Mouse (Mus musculus) midbrain, postnatal 0 days (tissue): Measurements from ENCODE around the gene Mansc1. TPM values are rescaled to one million over a fixed set of nuclear protein-coding genes. Genes with fewer than 3 reads are reported as not detected.

Source experiments
- ATAC-seq: fragments of 200-750 bp; cut with Nextera tagmentation; 2 replicates; pipeline ENCODE4 v1.8.0; 2017; ENCODE audit warnings: moderate number of reproducible peaks, mild to moderate bottlenecking, moderate TSS enrichment, moderate library complexity; ENCODE audit not compliant: low FRiP score
- DNase-seq: peaks from one replicate; pipeline ENCODE4 v3.0.0-alpha.2; 2015; ENCODE audit warnings: low spot score
- H3K27ac ChIP-seq: fragments of 300-500 bp; sonication (generic); 2 replicates; pipeline ENCODE4 v1.5.1; 2014; ENCODE audit warnings: low read depth, mild to moderate bottlenecking, low read length, mixed read lengths
- H3K27me3 ChIP-seq: fragments of 300-500 bp; sonication (generic); 2 replicates; pipeline ENCODE4 v1.6.1; 2014; ENCODE audit warnings: low read length, control low read depth, mixed read lengths; ENCODE audit not compliant: insufficient read depth
- H3K36me3 ChIP-seq: fragments of 300-500 bp; sonication (generic); 2 replicates; pipeline ENCODE4 v1.6.1; 2014; ENCODE audit warnings: low read length, control low read depth, mixed read lengths; ENCODE audit not compliant: insufficient read depth
- H3K4me1 ChIP-seq: fragments of 300-500 bp; sonication (generic); 2 replicates; pipeline ENCODE4 v1.6.1; 2014; ENCODE audit warnings: mild to moderate bottlenecking, control low read depth, antibody characterized with exemption, low read length, mixed read lengths; ENCODE audit not compliant: insufficient read depth
- H3K4me2 ChIP-seq: fragments of 300-500 bp; sonication (generic); 2 replicates; pipeline ENCODE4 v1.6.1; 2014; ENCODE audit warnings: low read depth, mild to moderate bottlenecking, low read length, mixed read lengths; ENCODE audit not compliant: poor library complexity, severe bottlenecking
- H3K4me3 ChIP-seq: fragments of 300-500 bp; sonication (generic); 2 replicates; pipeline ENCODE4 v1.5.1; 2014; ENCODE audit warnings: low read depth, mild to moderate bottlenecking, low read length, moderate library complexity
- H3K9ac ChIP-seq: fragments of 300-500 bp; sonication (generic); replicated peaks from 2 replicates; pipeline ENCODE4 v1.6.1; 2014; ENCODE audit warnings: mild to moderate bottlenecking, low read length, moderate library complexity, mixed read lengths; ENCODE audit not compliant: poor library complexity, severe bottlenecking
- H3K9me3 ChIP-seq: fragments of 300-500 bp; sonication (generic); 2 replicates; pipeline ENCODE4 v1.6.1; 2016; ENCODE audit warnings: low read length, control low read depth
- CTCF ChIP-seq: IDR thresholded peaks from 2 replicates; pipeline ENCODE4 v1.5.1; 2016; ENCODE audit warnings: antibody characterized with exemption, mild to moderate bottlenecking
- WGBS: fragments of 180-500 bp; shearing (Covaris S2); extraction: QIAGEN DNeasy Blood & Tissue Kit; methylation state at CpG from one replicate; pipeline ENCODE4 v1.1.7; 2014; 5-methylcytosine and 5-hydroxymethylcytosine counted together
- polyA plus RNA-seq: library from polyadenylated mRNA; unstranded; fragments of >200 nt; fragmentation: Nextera tagmentation; extraction: Ambion mirVana; gene quantifications from 2 replicates; pipeline ENCODE4 v1.2.1, GENCODE M21; 2015
- total RNA-seq: library from RNA; depleted of rRNA; stranded (reverse); fragments of >200 nt; gene quantifications from 2 replicates; pipeline ENCODE4 v1.2.3, GENCODE M21; 2014; rRNA removed

The Mansc1 gene
- total and polyA plus RNA-seq, 2 experiments from 2014 or later: 1.6 to 2.8 TPM

- H3K36me3 ChIP-seq: no peaks in the 10 kb centered on the region
- DNase-seq: peak; percentile 91
- H3K9ac ChIP-seq: peak within 1 kb of the TSS; percentile 94
- peak within 1 kb of the TSS; percentile 94 for H3K4me3 ChIP-seq
- peak within 1 kb of the TSS; percentile 100 for H3K27ac ChIP-seq
- ATAC-seq: peak; percentile 94
- WGBS: under 1% methylated on average over 57 of the region's 99 CpGs
- H3K27me3 ChIP-seq: no peaks in the 10 kb centered on the region
- 0 out of 2 replicates have a peak, but pooled peaks cover 7% of the 10 kb centered on the region for H3K4me1 ChIP-seq
- H3K4me2 ChIP-seq: peak within 1 kb of the TSS; percentile 91
- TF ChIP-seq CTCF: no peak
- H3K9me3 ChIP-seq: no peaks in the 10 kb centered on the region
Measured at GRCm38 (mm10) chr6:134566818-134567485, 65.3 kb downstream of the Mansc1 start, which contains the start of gene Lrp6. Lrp6 (minus strand) TSS chr6:134566965.

- WGBS: 1% methylated on average over 27 of the region's 64 CpGs
- Histone ChIP-seq H3K27me3 (no peaks in the 10 kb centered on the region), H3K4me3 (peak overlapping the region; percentile 94), H3K4me1 (0 out of 2 replicates have a peak, but pooled peaks cover 7% of the 10 kb centered on the region), H3K27ac (peak overlapping the region; percentile 100), H3K9me3 (no peaks in the 10 kb centered on the region), H3K9ac (peak overlapping the region; percentile 94), H3K36me3 (no peaks in the 10 kb centered on the region), H3K4me2 (peak overlapping the region; percentile 91)
- DNase-seq (peak; percentile 12), ATAC-seq (peak; percentile 62)
- TF ChIP-seq CTCF: no peak
Measured at GRCm38 (mm10) chr6:134566248-134566817, 66.0 kb downstream of the Mansc1 start.

GRCm38 (mm10) chr6:134565606-134566247, 66.6 kb downstream of the Mansc1 start:
- Histone ChIP-seq H3K27me3 (no peaks in the 10 kb centered on the region), H3K4me3 (peak overlapping the region; percentile 94), H3K9me3 (no peaks in the 10 kb centered on the region), H3K27ac (peak overlapping the region; percentile 100; the same call in 1 of the 2 replicates), H3K36me3 (no peaks in the 10 kb centered on the region), H3K4me1 (0 out of 2 replicates have a peak, but pooled peaks cover 7% of the 10 kb centered on the region), H3K9ac (peak overlapping the region; percentile 94), H3K4me2 (peak overlapping the region; percentile 91)
- WGBS: 2% methylated on average over 19 of the region's 19 CpGs
- DNase-seq (peak; percentile 19), ATAC-seq (no peak)
- TF ChIP-seq CTCF: no peak

DNA sequence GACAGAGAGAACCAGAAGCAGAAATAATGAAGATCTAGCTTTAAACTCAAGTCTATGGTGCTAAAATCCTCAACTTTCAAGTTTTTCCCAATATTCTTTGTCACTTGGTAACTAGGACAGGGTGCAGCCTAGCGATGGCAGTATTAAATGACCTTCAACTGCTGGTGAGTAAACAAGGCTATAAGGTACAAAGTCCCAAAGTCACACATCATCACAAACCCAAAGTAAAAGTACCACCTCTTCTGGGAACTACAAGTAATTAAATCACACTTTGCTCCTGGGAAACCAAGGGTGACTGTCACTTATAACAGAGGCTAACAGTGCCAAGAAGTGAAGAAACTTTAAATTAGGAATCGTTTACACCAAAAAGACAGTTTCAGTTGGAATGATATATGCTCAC, 67.7 kb downstream of the Mansc1 start:
- H3K36me3 ChIP-seq: no peaks in the 10 kb centered on the region
- DNase-seq (no peak), ATAC-seq (no peak)
- TF ChIP-seq CTCF: no peak
- peak overlapping the region; percentile 94; the same call in 1 of the 2 replicates for H3K4me3 ChIP-seq
- peak overlapping the region; percentile 91 for H3K4me2 ChIP-seq
- no peaks in the 10 kb centered on the region for H3K9me3 ChIP-seq
- H3K27ac ChIP-seq: no peak overlapping the region
- H3K9ac ChIP-seq: no peak overlapping the region
- WGBS: 73% methylated on average over 2 of the region's 2 CpGs
- H3K4me1 ChIP-seq: 0 out of 2 replicates have a peak, but pooled peaks cover 7% of the 10 kb centered on the region
- no peaks in the 10 kb centered on the region for H3K27me3 ChIP-seq

DNA sequence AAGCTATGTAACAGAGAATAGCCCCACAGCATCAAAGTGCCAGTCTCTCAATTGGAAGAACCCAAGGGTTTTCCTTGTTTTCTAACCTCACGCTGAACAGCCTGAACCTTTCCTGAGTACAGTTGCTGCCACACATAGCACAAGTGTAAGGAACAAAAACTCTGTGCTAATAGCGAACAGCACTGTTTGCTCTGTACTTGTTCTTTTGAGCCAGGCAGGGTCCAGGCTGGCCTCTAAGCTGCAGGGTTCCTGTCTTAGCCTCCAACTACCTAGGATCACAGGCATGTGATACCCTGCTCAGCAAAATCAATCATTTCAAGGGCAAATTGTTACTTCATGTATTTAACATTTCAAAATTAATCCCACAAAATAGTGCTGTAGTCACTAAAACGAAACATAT, 72.7 kb downstream of the Mansc1 start:
- DNase-seq (no peak), ATAC-seq (no peak)
- 68% methylated on average over 3 of the region's 3 CpGs for WGBS
- no peaks in the 10 kb centered on the region for H3K27me3 ChIP-seq
- no peaks in the 10 kb centered on the region for H3K9me3 ChIP-seq
- H3K36me3 ChIP-seq: no peaks in the 10 kb centered on the region
- no peak overlapping the region for H3K4me3 ChIP-seq
- no peak overlapping the region for H3K4me2 ChIP-seq
- H3K9ac ChIP-seq: no peak overlapping the region
- peaks cover 6% of the 10 kb centered on the region; the same call in 1 of the 2 replicates for H3K4me1 ChIP-seq
- H3K27ac ChIP-seq: no peak overlapping the region
- no peak for TF ChIP-seq CTCF

Other genes starting within 250 kb of the Mansc1 start
- not detected in 2 replicates for gene Bcl2l14, start 236.2 kb downstream of the Mansc1 start, total RNA-seq
- gene Bcl2l14, start 236.2 kb downstream of the Mansc1 start, polyA plus RNA-seq: not detected in 2 replicates
- gene Lrp6, start 65.5 kb downstream of the Mansc1 start, total RNA-seq: 26.3 and 35.5 TPM in 2 replicates
- 11.1 and 14.7 TPM in 2 replicates for gene Lrp6, start 65.5 kb downstream of the Mansc1 start, polyA plus RNA-seq
- 56.0 and 59.0 TPM in 2 replicates for gene Borcs5, start 7.0 kb upstream of the Mansc1 start, total RNA-seq
- 39.6 and 42.7 TPM in 2 replicates for gene Borcs5, start 7.0 kb upstream of the Mansc1 start, polyA plus RNA-seq
- gene Dusp16, start 160.1 kb upstream of the Mansc1 start, total RNA-seq: 3.9 and 6.6 TPM in 2 replicates
- gene Dusp16, start 160.1 kb upstream of the Mansc1 start, polyA plus RNA-seq: 2.8 and 3.2 TPM in 2 replicates
- gene Crebl2, start 197.7 kb upstream of the Mansc1 start, total RNA-seq: 7.0 and 10.0 TPM in 2 replicates
- gene Crebl2, start 197.7 kb upstream of the Mansc1 start, polyA plus RNA-seq: 2.6 and 3.5 TPM in 2 replicates